Mouse (Mus musculus) adipocyte (in vitro differentiated cells): ENCODE measurements around the gene Gm4952.

Source experiments
- DNase-seq: peaks from one replicate; pipeline ENCODE4 v3.0.0-alpha.2; 2016; ENCODE audit warnings: low spot score

Gene Gm4952

DNA sequence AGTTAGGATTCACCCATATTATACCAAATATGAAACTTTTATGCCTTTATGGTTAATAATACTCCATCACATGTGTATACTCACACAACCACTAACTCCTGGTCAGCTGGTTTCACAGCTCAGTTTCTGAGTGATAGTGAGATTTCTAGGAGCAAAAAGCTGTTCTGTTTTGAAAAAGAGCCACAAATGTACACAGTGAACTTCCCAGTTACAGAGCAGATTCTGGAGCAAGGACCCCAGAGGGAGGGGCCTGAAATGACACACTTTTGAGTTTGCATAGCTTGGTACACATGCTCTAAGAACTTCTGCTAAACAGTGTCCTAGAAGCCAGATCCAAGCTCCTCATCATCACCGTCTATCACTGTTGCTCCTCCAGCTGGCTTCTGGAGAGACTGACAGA lies at the start of gene Gm4952:
TSS of gene Gm4952 (plus strand) at position 301 of the 400 bp plus-strand sequence.
- DNase-seq = no peak

DNA sequence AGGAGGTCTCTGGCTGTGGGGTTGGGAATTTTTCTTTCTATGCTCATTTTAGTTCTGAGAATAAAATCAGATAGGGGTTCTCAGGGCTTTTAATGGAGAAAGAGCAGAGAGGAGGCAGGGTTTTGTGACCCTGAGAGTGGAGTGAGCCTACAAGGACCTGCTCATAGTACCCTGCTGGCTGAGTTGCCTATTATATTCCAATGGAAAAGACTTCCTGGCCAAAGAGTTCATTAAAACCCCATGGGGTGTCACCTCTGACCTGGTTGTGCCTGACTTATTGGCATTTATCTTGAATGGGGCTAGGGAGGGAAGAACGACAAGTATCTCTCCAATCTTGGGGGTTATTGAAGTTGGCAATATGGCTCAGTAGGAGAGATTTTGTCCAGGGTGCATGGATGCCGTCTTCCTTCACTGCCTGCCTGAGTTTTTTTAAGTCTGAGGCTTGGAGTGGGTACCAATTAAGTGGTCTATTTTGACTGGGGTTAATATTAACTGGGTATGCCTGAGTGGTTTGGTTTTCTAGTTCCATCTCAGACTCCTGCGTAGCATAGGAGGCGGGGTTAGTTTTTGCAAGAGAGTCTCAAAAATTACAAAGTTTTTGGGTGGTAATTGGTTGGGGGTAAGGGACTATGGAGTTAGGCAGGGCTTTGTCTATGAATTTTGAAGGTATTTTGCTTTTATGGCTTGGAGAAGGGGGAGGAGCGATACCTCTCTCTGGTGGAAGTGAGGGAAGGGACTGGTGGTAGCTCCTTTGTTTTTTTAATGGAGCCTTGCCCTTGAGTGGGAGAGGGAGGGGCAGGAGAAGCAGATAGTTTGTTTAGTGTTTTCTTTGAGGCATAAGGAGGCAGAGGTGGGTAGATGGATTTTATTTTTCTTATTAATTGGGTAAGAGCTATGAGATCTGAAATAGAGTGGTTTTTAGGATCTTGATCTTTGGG lies 49.5 kb upstream of the Gm4952 start:
- no peak for DNase-seq

DNA sequence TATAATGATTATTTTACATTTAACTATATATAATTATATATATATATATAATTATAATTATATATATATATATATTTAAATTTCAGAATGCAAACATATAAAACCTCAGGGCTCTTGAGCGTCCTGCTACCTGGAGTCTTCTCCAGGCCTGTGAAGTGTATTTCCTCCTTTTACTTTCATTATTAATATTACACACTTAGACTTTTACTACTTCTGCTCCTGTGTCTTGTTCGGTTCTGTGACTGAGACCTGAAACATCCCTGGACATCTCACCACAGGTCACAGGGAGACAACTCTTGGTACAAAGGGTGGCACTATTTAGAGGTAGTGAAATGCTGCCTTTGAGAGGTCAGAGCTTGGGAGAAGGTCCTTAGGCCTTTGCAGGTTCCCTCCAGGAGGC lies 43.5 kb upstream of the Gm4952 start:
- DNase-seq = no peak

DNA sequence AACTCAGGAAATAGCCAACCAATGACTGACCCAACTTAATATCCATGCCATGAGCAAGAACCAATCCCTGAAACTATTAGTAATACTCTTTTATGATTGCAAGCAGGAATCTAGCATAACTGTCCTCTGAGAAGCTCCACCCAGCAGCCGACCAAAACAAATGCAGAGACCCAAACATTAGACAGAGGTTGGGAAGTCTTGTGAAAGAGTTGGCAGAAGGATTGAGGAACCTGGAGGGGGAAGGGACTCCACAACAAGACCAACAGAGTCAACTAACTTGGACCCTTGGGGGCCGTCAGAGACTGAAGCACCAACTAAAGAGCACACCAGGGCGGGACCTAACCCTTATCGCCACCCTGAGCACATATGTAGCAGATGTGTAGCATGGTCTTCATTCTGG lies 41.6 kb upstream of the Gm4952 start:
- no peak for DNase-seq

DNA sequence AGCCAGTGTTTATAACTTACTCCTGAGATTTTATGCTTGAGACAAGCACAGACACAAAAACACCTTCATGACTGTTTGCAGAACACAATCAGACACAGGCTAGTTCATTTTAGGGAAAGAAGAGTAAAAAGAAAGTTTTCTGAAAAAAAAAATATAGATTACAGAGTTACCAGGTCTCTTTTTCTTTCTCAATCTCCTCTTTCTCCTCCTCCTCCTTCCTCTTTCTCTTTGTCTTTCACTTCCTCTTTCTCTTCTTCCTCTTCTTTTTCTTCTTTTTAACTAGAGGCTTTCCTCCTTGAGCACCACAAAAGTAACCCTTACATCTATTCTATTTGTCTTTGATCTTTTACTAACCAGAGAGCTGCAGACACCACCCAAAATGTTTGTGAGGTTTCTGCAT lies 35.6 kb upstream of the Gm4952 start:
- no peak for DNase-seq

DNA sequence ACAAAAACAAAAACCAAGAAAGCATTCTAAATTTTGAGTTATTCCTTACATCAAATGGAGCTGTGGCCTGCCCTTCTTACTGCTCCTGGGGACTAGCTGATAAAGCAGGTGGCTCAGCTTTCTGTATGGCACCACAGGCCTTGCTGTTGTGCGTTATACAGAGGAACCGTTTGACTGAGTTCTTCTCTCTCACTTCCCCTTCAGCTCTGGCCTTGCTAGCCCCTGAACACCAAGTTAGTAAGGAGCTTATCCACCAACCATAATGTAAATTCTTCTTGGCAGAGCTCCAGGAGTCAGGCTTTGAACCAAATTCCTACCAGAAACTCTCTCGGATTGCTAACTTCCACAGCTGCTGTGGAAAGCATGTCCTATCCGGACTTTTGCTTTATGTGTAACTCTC lies 32.8 kb upstream of the Gm4952 start:
- DNase-seq = no peak

DNA sequence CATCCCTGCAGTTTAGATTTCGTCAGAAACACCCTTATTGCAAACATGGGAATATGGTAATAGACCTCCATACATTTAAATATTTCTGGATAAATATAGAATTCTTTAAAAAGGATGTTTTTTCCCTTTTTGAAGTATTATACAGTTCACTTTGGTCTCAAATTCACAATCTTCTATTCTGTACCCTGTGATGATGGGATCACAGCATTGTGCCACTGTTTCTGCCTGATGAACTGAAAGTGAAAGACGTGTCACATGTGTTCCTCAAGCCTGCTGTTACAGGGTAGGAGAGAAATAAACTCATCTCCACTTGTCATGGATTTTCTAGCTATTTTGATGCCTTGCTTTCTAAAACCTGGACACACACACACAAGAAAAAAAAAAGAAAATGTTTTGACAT lies 28.9 kb upstream of the Gm4952 start:
- no peak for DNase-seq

DNA sequence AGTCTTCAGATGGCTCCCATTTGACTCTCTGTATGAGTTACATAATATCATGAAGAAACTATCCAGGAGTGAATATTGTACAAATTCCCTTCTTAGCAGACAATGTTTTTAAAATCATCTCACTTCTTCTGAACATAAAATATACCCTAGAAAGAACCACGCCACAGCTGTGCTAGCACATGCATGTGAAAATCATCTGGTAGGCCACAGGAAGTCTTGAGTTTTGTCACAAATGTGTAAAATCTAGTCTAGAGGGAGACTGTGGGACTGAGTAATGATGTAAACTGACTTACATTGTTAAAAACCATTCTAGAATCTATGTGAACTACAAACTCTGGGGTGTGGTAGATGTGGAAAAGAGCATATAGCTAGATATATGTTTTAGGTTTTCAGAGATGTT lies 28.1 kb upstream of the Gm4952 start:
- no peak for DNase-seq

DNA sequence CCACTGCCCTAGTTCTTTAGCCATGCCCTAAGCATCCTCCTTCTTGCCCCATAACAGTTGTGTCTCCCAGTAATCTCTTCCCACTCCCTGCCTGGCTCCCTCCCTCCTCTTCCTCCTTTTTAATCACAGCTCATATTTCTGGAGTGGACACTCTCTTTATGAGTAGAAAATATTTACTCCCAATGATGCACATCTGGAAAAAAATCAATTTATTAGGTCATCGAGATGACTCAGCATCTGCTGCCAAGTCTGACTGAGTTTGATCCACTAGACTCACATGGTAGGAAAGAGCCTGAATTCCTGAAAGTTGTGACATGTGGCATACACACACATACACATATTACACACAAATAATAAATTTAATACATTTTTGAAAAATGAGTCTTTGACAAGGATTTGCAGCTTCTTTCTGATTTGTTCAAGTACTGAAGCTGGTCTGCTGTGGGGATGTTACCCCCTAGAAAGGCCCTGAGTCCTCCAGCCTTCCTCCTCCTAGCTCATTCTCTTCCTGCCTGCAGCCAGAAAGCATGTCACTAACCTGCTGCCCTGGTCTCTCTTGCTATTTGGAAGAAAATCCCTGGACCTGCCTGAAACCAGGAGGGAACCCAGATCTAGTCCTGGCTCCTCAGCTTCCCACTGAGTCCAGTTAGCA lies 27.0 kb upstream of the Gm4952 start:
- DNase-seq = no peak

DNA sequence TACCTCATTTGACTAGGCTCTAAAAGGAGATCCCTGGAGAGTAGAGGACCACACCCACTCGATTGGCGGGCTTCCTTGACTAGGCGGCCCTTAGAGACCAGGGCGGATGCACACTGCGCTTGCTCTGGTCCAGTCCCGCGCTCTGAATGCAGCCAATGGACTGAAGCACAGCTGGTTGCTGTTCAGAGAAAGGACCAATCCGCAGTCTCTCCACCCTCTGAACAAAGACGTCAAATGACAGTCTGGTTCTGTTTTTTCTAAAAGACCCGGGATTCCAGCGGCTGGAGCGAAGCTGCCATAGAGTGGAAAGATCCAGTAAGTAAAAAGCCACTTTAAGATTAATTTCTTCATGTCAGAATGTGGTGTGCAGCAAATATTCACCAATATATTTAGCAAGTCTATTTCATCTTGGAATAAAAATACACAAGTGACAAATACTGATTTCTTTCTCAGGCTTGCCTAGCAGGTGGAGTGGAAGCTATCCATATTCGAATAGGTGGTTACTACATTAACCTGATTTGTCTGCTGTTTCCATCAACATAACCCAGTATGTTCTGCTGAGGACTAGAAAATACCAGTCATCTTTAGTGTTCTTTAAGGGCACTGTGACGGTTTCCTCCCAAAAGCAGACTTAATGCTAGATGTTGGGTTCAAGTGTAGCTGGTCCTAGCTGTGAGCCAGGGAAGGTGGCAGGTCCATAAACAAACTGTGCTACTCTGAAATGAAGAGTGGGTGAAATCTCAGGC lies 26.3 kb upstream of the Gm4952 start:
- DNase-seq = peak; percentile 90

DNA sequence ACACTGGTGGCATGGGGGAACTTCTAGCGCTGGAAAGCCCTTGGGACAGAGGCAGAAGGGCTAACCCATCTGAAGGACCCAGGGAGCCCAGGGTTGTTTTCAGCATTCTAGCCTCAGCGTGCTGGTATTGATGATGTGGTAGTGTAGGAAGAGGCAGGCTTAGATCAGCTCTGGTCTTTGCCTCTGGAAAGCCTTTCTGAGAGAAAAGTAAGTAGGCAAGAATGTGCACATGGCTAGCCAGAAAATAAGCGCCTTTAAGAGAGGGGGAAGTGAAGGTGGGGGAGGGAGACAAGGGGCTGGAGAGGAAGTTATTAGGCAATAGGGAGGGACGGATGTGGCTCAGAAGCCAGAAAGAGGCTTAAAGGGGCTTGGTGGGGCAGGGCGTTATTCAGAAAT lies 25.8 kb upstream of the Gm4952 start:
- DNase-seq = no peak

DNA sequence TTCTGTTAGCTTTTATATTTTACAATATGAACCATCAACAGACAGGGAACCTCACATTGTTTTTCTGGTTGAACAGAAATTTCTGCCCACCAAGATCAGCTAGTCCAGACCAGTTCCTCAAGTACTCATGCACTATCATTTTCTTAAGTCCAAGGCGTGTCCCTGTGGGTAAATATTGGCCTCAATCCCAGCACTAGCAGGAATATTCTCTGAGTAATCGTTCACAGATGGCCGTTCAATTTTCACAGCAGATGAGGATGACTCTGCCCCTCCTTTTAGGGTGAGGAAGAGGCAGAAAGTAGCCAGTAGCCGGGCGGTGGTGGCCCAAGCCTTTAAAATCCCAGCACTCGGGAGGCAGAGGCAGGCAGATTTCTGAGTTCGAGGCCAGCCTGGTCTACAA lies 24.7 kb upstream of the Gm4952 start:
- DNase-seq = peak; percentile 27

DNA sequence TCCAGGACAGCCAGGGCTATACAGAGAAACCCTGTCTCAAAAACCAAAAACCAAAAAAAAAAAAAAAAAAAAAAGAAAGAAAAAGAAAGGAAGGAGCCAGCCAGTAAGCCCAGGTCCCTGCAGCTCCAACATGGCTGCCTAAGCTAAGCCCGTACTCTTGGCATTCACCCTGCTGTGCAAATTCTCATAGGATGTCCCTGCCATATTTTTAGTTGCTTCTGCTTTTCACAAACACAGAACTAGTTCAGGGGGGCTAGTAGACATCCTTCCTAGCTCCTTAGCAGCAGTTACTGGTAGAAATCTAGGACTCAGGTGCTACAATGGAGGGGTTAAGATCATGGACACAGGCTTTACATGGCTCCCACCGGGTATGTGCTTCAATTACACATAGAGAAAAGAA lies 24.3 kb upstream of the Gm4952 start:
- DNase-seq = no peak

DNA sequence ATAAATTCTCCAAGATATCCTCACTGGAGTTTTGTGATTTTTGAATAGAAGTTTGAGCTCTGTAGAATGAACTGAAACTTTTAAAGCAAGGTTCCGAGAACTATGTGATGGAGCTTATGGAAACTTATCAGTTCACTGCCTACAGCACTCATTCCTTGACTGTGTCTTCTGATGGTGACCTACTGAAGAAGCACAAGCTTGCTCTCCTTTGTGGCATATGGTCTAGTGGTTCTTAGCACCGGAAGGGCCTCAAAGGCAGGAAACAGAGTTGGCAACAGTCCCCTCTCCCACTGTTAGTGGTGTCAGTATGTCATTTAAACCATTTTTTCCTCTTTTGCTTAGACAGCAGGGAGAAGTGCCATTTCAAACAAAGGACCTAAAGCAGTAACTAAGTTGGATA lies 23.1 kb upstream of the Gm4952 start:
- no peak for DNase-seq

DNA sequence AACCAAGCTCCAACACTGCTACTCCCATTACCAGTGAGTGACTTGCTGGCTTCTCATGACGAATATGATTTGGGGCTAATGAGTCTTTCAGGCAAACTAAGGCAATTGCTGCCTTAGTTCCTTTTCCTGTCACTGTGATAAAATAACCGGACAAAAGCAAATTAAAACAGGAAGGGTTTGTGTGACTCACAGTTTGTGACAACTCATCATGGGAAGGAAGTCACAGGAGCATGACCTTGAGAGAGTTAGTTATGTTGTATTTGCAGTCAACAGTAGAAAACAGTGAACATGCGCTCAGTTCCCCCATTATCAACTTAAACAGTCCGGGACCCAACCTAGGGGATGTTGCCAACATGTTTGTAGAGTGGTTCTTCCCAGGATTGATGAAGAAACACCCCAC lies 14.5 kb upstream of the Gm4952 start:
- DNase-seq = no peak

DNA sequence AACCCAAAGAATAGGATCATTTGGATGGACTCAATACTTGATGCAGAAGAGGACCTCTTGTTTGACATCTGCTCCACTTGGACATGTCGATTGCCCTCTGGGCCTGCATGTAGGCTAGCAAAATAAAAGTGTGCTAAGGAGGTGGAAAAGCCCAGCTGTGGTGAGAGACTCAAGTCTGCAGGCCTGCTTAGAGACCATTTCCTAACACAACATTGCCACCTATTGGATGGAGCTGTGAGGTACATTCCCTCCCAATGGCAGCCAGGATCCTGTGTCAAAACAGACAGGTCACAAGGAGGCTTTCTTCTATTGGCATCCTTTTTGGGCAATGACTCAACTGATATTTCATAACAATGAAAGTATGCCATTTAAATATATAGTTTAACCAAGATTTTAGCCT lies 7.9 kb upstream of the Gm4952 start:
- DNase-seq = peak; percentile 91

DNA sequence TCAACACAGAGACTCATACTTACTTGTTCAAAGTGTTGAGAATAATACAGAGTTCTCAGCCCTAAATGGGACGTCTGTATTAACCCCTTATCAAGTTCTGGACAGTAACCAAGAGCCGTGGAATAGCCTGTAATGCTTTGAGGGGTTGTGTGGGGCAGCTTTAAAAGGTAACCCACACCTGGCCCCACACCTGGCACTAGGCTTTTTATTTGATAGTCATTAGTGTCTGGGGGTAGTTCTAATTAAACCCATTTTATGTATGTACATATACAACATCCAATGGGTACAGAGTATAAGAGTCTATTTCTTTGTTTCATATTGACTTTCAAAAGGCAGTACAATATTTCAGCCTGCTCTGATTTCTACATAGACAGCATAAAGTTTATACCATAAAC lies 4.6 kb upstream of the Gm4952 start:
- no peak for DNase-seq

DNA sequence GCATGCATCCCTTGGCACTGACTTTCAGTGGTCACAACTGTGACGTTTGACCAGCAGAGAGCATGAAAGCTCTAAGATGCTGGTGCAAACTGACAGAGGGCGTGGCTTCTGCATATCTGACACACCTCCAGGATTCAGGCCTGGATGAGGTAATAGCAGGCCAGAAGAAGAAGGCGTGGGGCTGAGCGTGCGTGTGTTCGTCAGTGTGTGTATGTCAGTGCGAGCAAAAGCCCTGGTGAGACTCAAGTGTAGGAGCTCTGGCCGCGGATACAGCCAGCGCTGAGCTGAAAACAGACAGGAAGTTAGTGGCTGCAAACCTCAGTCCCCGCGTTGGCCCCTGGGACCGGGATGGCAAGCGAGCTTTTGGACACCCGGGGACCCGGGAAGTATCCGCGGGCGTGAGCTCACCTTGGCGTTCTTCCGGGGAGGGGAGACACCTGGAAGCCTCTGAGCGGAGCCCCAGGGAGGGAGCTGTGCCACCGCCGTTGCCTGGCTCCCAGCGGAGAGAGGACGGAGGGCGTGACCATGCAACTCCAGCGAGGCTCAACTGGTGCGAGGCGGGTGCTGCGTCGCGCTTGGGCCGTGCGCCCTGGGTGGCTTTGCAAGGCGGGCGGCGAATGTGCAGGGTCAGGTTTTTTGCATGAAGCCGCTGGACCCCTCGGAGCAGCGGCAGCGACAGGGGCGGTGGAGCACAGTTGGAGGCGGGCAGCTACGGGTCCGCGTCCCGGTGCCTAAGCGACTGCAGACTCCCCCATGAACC lies 4.1 kb upstream of the Gm4952 start:
- peak; percentile 84 for DNase-seq

DNA sequence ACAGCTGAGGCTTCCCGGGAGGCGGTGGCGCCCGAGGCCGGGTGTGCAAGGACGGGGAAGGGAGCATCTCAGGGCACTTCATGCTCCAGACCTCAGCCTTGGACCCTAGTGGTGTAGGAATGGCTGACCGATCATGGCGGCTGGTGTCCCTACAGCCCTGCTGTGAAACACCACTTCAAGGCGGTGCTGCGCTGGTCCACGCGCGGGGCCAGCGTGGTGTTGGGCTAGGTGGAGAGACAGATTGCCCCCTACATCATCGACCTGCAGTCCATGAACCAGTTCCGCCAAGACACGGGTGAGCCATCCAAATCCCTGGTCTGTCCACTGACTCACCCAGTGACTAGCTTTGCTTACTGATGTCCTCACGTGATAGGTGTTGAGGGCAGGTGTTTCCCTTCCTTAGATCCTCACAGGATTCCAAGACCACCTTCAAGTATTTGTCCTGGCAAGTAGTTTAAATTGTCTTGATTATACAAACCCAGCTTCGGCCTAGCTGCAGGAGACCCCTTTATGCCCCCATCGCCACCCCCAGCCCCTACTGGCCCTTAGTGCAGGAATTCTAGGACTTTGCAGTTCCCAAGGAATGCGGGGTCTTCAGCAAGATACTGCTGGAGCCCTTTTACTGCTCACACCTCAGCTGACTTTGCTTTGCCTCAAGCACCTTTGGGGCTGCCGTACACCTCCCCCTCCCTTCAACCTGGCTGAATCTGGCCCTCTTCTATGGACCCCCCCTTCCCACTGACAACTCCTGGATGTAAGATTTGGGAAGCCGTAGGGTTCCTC lies 3.3 kb upstream of the Gm4952 start:
- no peak for DNase-seq

DNA sequence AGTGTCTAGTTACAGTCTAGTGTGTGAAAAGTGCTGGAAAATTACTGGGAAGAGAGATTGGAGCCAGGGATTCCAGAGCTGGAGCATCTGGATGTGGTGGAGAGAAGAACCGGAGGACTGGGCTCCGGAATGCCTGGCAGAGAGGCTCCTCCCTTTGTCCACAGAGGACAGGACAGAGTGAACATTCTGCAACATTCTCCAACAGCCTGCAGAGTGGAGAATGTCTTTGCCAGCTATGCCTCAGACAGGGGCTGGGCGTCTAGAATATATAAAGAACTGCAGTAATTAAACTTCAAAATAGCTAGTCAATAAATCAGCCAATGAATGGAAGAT lies 2.7 kb upstream of the Gm4952 start:
- no peak for DNase-seq

DNA sequence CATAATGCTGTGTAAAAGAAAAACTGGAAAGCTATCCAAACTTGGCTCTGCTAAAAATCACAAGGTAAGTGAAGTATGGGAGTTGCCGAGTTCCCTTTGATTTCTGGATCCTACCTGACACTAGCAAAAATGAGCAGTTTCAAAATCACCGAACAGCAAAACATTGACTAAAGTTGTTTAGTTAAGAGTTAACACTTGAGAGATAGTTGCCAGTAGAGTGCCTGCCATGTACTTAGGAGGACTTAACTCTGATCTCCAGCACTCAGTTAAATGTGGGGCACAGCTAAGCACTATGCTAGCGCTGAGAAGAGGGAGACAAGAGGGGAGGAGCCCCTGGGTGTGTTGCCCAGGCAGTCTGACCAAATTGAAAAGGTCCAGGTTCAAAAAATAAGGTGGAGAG lies 1.1 kb upstream of the Gm4952 start:
- no peak for DNase-seq
